Mouse (Mus musculus) kidney, postnatal 36 days (tissue): ENCODE results near the gene Spsb1.

Experiments used
- DNase-seq, 2 experiments: peaks; one replicate each; pipeline ENCODE4 v3.0.0; 2021 to 2022; ENCODE audit warnings: mixed read lengths in 2 of 2

Spsb1 gene

GRCm38 (mm10) chr4:149954893-149955439, at the start of gene Spsb1:
TSS of gene Spsb1 (minus strand) at chr4:149955043.
- DNase-seq = peak; percentile 98 to 99

- no peak for DNase-seq
Measured at GRCm38 (mm10) chr4:150003641-150004040, 48.8 kb upstream of the Spsb1 start.

- peak; percentile 76 to 85 for DNase-seq
Measured at GRCm38 (mm10) chr4:150003021-150003580, 48.3 kb upstream of the Spsb1 start.

GRCm38 (mm10) chr4:150002021-150002528, 47.2 kb upstream of the Spsb1 start:
- DNase-seq = peak; percentile 82 to 86

GRCm38 (mm10) chr4:150001221-150001860, 46.5 kb upstream of the Spsb1 start:
- no peak for DNase-seq

- no peak for DNase-seq
Measured at GRCm38 (mm10) chr4:149999931-150000555, 45.2 kb upstream of the Spsb1 start.

GRCm38 (mm10) chr4:149999510-149999900, 44.7 kb upstream of the Spsb1 start:
- DNase-seq = peak; percentile 77 to 85

GRCm38 (mm10) chr4:149998786-149999509, 44.1 kb upstream of the Spsb1 start:
- DNase-seq = peak; percentile 78 to 81

- DNase-seq = peak in 1 of 2 experiments; percentile 15
Measured at GRCm38 (mm10) chr4:149997999-149998398, 43.2 kb upstream of the Spsb1 start.

GRCm38 (mm10) chr4:149996440-149996839, 41.6 kb upstream of the Spsb1 start:
- peak in 1 of 2 experiments; percentile 25 for DNase-seq

GRCm38 (mm10) chr4:149995911-149996310, 41.1 kb upstream of the Spsb1 start:
- peak in 1 of 2 experiments; percentile 5 for DNase-seq

GRCm38 (mm10) chr4:149994218-149994617, 39.4 kb upstream of the Spsb1 start:
- no peak for DNase-seq

GRCm38 (mm10) chr4:149992670-149993032, 37.8 kb upstream of the Spsb1 start:
- no peak for DNase-seq

GRCm38 (mm10) chr4:149991755-149992669, 37.2 kb upstream of the Spsb1 start:
- DNase-seq = no peak

- peak; percentile 78 to 82 for DNase-seq
Measured at GRCm38 (mm10) chr4:149990954-149991633, 36.3 kb upstream of the Spsb1 start.

- peak; percentile 51 to 60 for DNase-seq
Measured at GRCm38 (mm10) chr4:149990212-149990953, 35.5 kb upstream of the Spsb1 start.

GRCm38 (mm10) chr4:149988931-149989556, 34.2 kb upstream of the Spsb1 start:
- peak; percentile 96 to 98 for DNase-seq

GRCm38 (mm10) chr4:149988301-149988700, 33.5 kb upstream of the Spsb1 start:
- no peak for DNase-seq

- no peak for DNase-seq
Measured at GRCm38 (mm10) chr4:149986671-149987417, 32.0 kb upstream of the Spsb1 start.
